Mouse (Mus musculus) kidney, embryonic 14.5 days (tissue): ENCODE results near the gene Gars. TPM values are rescaled to one million over a fixed set of nuclear protein-coding genes. Genes with fewer than 3 reads are reported as not detected.

Experiments used
- ATAC-seq: fragments of 200-750 bp; cut with Nextera tagmentation; 2 replicates; pipeline ENCODE4 v1.8.0; 2017; ENCODE audit warnings: moderate number of reproducible peaks, mild to moderate bottlenecking, moderate TSS enrichment, moderate library complexity; ENCODE audit not compliant: low FRiP score, low TSS enrichment
- H3K27ac ChIP-seq: fragments of 300-500 bp; sonication (generic); 2 replicates; pipeline ENCODE4 v1.5.1; 2014; ENCODE audit warnings: low read depth, mild to moderate bottlenecking, low read length, moderate library complexity, mixed read lengths
- H3K27me3 ChIP-seq: fragments of 300-500 bp; sonication (generic); 2 replicates; pipeline ENCODE4 v1.6.1; 2014; ENCODE audit warnings: mild to moderate bottlenecking, low read length; ENCODE audit not compliant: control insufficient read depth, insufficient read depth
- H3K36me3 ChIP-seq: fragments of 300-500 bp; sonication (generic); 2 replicates; pipeline ENCODE4 v1.6.1; 2014; ENCODE audit warnings: low read length, mixed read lengths; ENCODE audit not compliant: control insufficient read depth, insufficient read depth
- H3K4me1 ChIP-seq: fragments of 300-500 bp; sonication (generic); 2 replicates; pipeline ENCODE4 v1.6.1; 2014; ENCODE audit warnings: low read length, mixed read lengths; ENCODE audit not compliant: control insufficient read depth, insufficient read depth
- H3K4me2 ChIP-seq: fragments of 300-500 bp; sonication (generic); replicated peaks from 2 replicates; pipeline ENCODE4 v1.6.1; 2014; ENCODE audit warnings: low read depth, mild to moderate bottlenecking, low read length
- H3K4me3 ChIP-seq: fragments of 300-500 bp; sonication (generic); 2 replicates; pipeline ENCODE4 v1.5.1; 2014; ENCODE audit warnings: mild to moderate bottlenecking, low read length
- H3K9ac ChIP-seq: fragments of 300-500 bp; sonication (generic); 2 replicates; pipeline ENCODE4 v1.6.1; 2014; ENCODE audit warnings: low read depth, mild to moderate bottlenecking, low read length, moderate library complexity
- H3K9me3 ChIP-seq: fragments of 300-500 bp; sonication (generic); 2 replicates; pipeline ENCODE4 v1.6.1; 2016; ENCODE audit warnings: low read length; ENCODE audit not compliant: control insufficient read depth
- WGBS: fragments of 180-500 bp; shearing (Covaris S2); extraction: QIAGEN DNeasy Blood & Tissue Kit; methylation state at CpG from one replicate; pipeline ENCODE4 v1.1.7; 2014; 5-methylcytosine and 5-hydroxymethylcytosine counted together
- polyA plus RNA-seq: library from polyadenylated mRNA; unstranded; fragments of >200 nt; fragmentation: Nextera tagmentation; extraction: Ambion mirVana; gene quantifications from 2 replicates; pipeline ENCODE4 v1.2.1, GENCODE M21; 2014

Gars gene
- polyA plus RNA-seq, 1 experiment from 2014 or later, result 153 TPM

DNA sequence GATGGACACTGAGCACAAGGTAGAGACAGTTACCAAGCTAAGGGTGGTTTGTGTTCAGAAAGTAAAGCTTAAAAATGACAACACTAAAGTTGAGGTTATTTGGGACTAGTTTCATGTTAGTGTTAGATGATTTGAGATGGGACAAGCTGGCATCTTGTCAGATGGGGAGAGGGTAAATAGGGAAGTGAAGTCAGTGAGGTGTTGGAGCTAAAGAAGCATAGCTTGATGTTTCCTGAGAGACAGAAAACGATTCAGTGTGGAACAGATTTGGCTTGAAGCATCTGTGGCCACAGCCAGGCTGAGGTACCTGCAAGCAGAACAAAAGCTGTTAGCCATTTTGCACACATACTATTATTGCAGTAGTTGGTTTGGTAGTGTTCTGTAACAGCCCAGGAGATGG, 7.5 kb downstream of the Gars start:
- H3K36me3 ChIP-seq, result peaks cover 14% of the 10 kb centered on the region
- H3K4me3 ChIP-seq, result no peak overlapping the region
- H3K4me1 ChIP-seq, result 0 out of 2 replicates have a peak, but pooled peaks cover 3% of the 10 kb centered on the region
- no peak overlapping the region for H3K27ac ChIP-seq
- H3K27me3 ChIP-seq, result no peaks in the 10 kb centered on the region
- ATAC-seq, result no peak
- no peak overlapping the region for H3K4me2 ChIP-seq
- no peak overlapping the region for H3K9ac ChIP-seq
- no peaks in the 10 kb centered on the region for H3K9me3 ChIP-seq
- WGBS, result 48% methylated on average over 1 of the region's 1 CpGs

DNA sequence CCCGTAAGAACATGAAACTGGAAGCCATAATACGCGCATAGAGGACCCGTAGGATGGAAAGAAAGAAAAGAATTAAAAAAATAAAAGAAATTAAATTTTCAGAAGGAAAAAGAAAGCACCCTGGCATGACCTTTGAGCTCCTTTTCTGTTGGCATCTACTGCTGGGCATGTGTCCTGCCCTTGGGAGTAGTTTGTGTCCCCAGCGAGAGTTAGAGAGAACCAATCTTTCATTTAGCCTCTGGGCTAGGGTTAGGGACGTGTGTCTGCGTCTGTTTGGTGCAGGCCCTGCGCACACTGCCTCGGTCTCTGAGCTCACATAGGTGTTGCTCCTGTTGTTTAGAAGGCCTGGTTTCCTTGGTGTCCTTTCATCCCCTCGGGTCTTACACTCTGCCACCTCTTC, 11.4 kb downstream of the Gars start:
- Histone ChIP-seq H3K4me1 (no peaks in the 10 kb centered on the region), H3K27ac (no peak overlapping the region), H3K4me2 (no peak overlapping the region), H3K27me3 (no peaks in the 10 kb centered on the region), H3K4me3 (no peak overlapping the region), H3K9ac (no peak overlapping the region), H3K36me3 (peaks cover 47% of the 10 kb centered on the region), H3K9me3 (no peaks in the 10 kb centered on the region)
- WGBS, result 94% methylated on average over 10 of the region's 10 CpGs
- no peak for ATAC-seq

DNA sequence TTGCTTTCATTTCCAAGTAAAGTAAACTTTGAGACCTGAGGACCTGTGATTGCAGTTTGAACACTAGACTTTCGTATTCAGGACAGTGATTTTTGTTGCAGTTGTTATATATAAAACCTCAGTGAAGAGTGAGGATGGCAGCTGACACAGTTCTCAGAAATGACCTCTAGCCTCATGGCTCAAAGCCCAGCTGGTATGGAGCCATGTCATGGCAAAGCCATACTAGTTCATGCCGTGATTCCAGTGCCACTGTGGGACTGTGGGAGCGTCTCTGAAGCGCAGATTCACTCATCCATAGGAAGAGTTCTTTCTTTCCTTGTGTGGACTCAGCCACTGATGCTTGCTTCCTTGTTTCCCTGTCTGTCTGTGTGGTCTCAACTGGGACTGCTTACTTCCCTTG, 16.7 kb downstream of the Gars start:
- ATAC-seq, result no peak
- H3K27me3 ChIP-seq, result no peaks in the 10 kb centered on the region
- no peak overlapping the region for H3K4me2 ChIP-seq
- H3K9me3 ChIP-seq, result no peaks in the 10 kb centered on the region
- H3K4me3 ChIP-seq, result no peak overlapping the region
- peaks cover 76% of the 10 kb centered on the region for H3K36me3 ChIP-seq
- no peak overlapping the region for H3K9ac ChIP-seq
- no peaks in the 10 kb centered on the region for H3K4me1 ChIP-seq
- no peak overlapping the region for H3K27ac ChIP-seq
- 91% methylated on average over 4 of the region's 4 CpGs for whole genome bisulfite sequencing

DNA sequence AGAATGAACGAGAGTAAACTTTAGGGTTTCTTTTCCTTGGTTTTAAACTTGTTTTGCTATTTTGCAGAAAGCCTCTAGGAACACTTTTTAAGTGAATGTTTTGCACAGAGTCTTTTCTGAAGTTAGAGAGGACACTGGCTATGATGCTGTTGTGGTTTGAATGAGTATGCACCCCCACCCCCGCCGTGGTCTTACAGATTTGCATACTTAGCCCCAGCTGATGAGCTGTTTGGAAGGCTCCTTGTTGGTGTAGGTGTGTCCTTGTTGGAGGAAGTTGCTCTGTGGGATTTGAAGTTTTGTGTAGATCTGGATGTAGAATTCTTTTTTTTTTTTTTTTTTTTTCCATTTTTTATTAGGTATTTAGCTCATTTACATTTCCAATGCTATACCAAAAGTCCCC, 19.6 kb downstream of the Gars start:
- Histone ChIP-seq H3K9me3 (no peaks in the 10 kb centered on the region), H3K27ac (no peak overlapping the region), H3K4me2 (no peak overlapping the region), H3K9ac (no peak overlapping the region), H3K36me3 (peaks cover 73% of the 10 kb centered on the region), H3K4me3 (no peak overlapping the region), H3K27me3 (no peaks in the 10 kb centered on the region), H3K4me1 (no peaks in the 10 kb centered on the region)
- no peak for ATAC-seq
- 92% methylated on average over 3 of the region's 3 CpGs for WGBS

DNA sequence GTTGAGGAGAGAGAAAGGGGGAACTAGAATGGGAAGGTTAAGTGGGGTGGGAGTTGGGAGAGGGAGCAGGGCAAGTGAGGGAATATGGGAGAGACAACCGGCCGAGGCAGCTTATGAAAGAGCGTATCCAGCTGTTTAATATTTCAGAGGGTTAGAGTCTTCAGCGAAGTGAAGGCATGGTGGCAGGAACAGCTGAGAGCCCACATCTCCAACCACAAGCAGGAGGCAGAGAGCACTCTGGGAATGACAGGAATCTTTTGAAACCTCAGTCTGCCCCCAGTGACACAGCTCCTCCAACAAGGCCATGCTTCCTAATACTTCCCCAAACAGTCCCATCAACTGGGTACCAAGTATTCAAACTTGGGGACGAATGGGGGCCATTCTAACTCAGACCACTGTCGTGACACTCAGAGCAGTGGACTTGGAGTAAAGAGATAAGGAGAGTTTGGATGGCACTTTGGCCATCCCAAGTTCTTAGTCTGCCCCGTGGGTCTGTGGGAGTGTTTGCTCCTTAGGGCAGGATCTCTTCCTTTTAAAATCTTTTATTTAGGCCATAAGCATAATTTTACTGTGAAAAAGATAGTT, 22.5 kb downstream of the Gars start:
- WGBS, result 98% methylated on average over 7 of the region's 7 CpGs
- no peak overlapping the region for H3K4me2 ChIP-seq
- ATAC-seq, result no peak
- no peak overlapping the region for H3K9ac ChIP-seq
- peaks cover 70% of the 10 kb centered on the region for H3K36me3 ChIP-seq
- no peaks in the 10 kb centered on the region for H3K27me3 ChIP-seq
- no peak overlapping the region for H3K4me3 ChIP-seq
- no peaks in the 10 kb centered on the region for H3K9me3 ChIP-seq
- H3K27ac ChIP-seq, result no peak overlapping the region
- H3K4me1 ChIP-seq, result no peaks in the 10 kb centered on the region

DNA sequence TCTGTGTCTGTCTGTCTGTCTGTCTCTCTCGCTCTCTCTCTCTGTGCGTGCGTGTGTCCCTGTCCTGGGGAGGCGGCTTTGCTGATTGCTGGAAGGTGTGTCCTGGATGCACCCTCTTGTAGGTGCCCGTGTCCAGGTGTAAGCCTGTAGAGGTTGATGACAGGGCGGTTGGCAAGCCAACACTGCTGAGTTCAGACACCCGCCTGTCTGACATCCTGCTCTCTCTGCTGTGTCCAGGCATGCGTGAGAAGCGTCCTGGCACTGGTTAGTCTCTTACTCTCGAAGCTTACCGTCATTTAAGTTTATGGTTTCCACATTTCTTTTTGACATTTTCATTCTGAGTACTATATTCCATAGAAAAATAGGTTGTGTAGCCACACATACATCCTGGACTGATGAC, 23.5 kb downstream of the Gars start:
- Histone ChIP-seq H3K27me3 (no peaks in the 10 kb centered on the region), H3K9ac (no peak overlapping the region), H3K4me2 (no peak overlapping the region), H3K27ac (no peak overlapping the region), H3K36me3 (peaks cover 70% of the 10 kb centered on the region), H3K9me3 (no peaks in the 10 kb centered on the region), H3K4me1 (no peaks in the 10 kb centered on the region), H3K4me3 (no peak overlapping the region)
- ATAC-seq, result no peak
- WGBS, result 92% methylated on average over 11 of the region's 11 CpGs

DNA sequence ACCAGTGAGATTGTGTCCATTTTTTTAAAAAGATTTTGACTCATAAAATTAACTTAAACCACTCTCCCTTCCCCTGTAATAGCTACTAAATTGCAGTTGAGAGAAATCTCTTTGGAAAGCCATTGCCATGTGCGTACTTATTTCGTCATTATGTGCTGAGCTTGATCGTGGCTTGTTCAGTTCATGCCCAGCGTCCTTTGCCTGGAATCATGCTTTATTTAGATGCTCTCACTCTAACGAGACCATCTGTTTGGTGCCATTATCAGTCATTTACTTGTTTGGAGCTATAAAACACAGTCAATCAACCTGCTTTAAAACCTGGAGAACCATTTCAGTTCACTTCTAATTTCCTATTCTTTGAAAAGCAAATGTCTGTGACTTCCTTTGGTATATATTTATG, 24.4 kb downstream of the Gars start:
- Histone ChIP-seq H3K4me2 (no peak overlapping the region), H3K4me1 (no peaks in the 10 kb centered on the region), H3K36me3 (peaks cover 69% of the 10 kb centered on the region), H3K27me3 (no peaks in the 10 kb centered on the region), H3K4me3 (no peak overlapping the region), H3K9ac (no peak overlapping the region), H3K27ac (no peak overlapping the region), H3K9me3 (no peaks in the 10 kb centered on the region)
- ATAC-seq, result no peak
- WGBS, result 77% methylated on average over 5 of the region's 5 CpGs

DNA sequence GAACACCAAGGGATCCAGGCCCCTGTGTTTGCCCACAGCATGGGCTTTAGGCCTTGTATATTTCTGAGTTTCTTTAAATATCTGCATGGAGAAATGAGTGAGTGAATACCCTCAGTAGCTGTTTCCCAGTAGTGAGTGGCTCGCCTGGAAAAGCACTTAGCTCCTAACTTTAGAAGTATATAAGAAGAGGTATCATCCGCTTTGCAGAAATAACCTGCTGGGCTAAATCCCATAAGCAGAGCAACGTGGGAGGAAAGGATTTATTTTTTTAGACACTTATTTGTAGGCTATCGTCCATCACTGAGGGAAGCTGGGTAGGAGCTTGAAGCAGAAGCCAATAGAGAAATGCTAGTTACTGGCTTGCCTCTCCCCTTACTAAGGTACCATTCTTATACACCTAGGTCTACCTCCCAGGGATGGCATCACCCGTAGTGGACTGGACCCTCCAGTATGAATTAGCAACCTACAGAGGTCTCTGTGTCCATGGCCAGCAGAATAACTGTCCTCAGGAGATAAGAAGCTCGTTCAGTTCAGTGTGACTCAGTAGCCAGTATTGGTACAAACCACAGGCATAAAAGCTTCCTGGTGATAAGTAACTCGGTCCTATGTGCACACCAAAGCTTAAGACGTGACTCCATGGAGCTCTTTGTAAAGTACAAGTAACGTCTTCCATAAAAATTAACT, 26.1 kb downstream of the Gars start:
- H3K4me1 ChIP-seq, result no peaks in the 10 kb centered on the region
- no peak overlapping the region for H3K27ac ChIP-seq
- no peak overlapping the region for H3K9ac ChIP-seq
- no peak overlapping the region for H3K4me3 ChIP-seq
- ATAC-seq, result no peak
- no peaks in the 10 kb centered on the region for H3K27me3 ChIP-seq
- no peaks in the 10 kb centered on the region for H3K9me3 ChIP-seq
- no peak overlapping the region for H3K4me2 ChIP-seq
- H3K36me3 ChIP-seq, result peaks cover 82% of the 10 kb centered on the region
- WGBS, result 93% methylated on average over 9 of the region's 9 CpGs

DNA sequence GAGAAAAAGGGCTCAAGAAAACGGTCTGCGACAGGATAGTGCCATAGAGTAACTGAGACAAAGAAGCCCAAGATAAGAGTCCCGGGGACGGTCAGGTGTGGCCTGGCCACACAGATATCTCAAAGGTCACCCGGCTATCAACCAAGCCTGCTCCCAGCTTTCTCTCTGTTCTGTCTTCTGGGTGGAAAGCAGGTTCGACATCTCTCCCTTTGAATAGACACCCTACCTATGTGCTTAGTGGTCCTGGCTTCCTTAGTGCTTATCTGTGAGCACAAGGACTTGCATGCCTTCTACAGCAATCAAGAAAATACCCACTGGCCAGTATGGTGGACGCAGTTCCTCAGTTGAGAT, 26.6 kb downstream of the Gars start:
- no peak overlapping the region for H3K27ac ChIP-seq
- H3K36me3 ChIP-seq, result peaks cover 82% of the 10 kb centered on the region
- WGBS, result 95% methylated on average over 7 of the region's 7 CpGs
- no peak overlapping the region for H3K4me3 ChIP-seq
- no peak overlapping the region for H3K4me2 ChIP-seq
- H3K9me3 ChIP-seq, result no peaks in the 10 kb centered on the region
- H3K4me1 ChIP-seq, result no peaks in the 10 kb centered on the region
- no peak for ATAC-seq
- no peak overlapping the region for H3K9ac ChIP-seq
- H3K27me3 ChIP-seq, result no peaks in the 10 kb centered on the region
